Mouse (Mus musculus): ENCODE results near the gene Trat1. TPM values are rescaled to one million over a fixed set of nuclear protein-coding genes. Genes with fewer than 3 reads are reported as not detected.

The Trat1 gene
- polyA plus RNA-seq (2014; fragmentation: Illumina TruSeq; extraction: RNeasy Lipid Tissue Mini Kit (QIAGEN cat#74804); ENCODE audit: low read depth, low replicate concordance): 0.23 TPM

DNA sequence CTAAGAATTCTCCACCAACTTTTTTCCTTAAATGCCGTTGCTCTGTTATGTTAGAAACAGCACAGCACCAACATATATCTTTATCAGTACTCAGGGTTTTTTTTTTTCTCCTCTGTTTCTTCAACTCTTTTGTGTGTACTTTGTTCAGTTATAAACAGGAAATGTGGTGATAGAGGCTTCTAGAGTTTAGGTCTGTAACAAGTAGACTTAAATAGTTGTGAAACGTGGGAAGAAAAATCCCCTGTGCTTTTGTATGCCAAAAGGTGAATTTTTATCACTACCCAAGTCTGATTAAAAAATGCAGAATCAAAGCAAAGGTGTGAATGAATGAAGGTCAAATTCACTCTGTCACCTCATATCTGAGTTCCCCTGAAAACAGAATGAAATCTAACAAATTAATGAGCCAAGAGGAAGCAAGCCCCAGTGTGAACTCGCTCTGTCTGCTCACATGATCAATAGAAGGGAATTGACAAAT is at the start of gene Trat1:
Gene Trat1, minus strand, starts transcription at position 51 of the 475 bp plus-strand sequence.

DNA sequence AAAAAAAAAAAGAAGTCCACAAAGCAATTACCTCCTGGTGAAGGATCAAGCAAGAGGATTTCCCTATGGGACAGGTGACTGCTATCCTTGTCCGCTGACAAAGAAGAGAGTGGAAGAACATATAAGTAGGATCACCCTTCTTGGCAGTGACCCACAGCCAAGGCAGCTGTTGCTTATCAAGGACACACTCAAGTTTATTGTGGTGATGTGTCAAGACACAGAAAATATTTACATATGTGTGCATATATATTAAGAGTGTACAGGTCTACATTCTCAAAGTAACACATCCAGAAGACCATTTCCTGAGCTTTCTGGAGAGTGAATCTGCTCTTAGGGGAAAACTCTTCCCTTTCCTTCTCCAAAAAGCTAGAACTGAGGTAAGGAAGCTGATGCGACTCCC is 44.9 kb upstream of the Trat1 start, which contains the start of gene Retnlb:
Gene Retnlb, plus strand, starts transcription at position 162 of the 400 bp plus-strand sequence.

Other genes starting within 250 kb of the Trat1 start
- gene Retnlb, start 44.8 kb upstream of the Trat1 start, polyA plus RNA-seq (2014; fragmentation: Illumina TruSeq; extraction: RNeasy Lipid Tissue Mini Kit (QIAGEN cat#74804); ENCODE audit: low read depth, low replicate concordance): not detected
- gene Retnla, start 70.5 kb upstream of the Trat1 start, polyA plus RNA-seq (2014; fragmentation: Illumina TruSeq; extraction: RNeasy Lipid Tissue Mini Kit (QIAGEN cat#74804); ENCODE audit: low read depth, low replicate concordance): 24.1 TPM
- not detected for gene Retnlg, start 100.6 kb upstream of the Trat1 start, polyA plus RNA-seq (2014; fragmentation: Illumina TruSeq; extraction: RNeasy Lipid Tissue Mini Kit (QIAGEN cat#74804); ENCODE audit: low read depth, low replicate concordance)
- gene Dzip3, start 222.1 kb upstream of the Trat1 start, polyA plus RNA-seq (2014; fragmentation: Illumina TruSeq; extraction: RNeasy Lipid Tissue Mini Kit (QIAGEN cat#74804); ENCODE audit: low read depth, low replicate concordance): 78.7 TPM
- 16.5 TPM for gene Cip2a, start 222.2 kb upstream of the Trat1 start, polyA plus RNA-seq (2014; fragmentation: Illumina TruSeq; extraction: RNeasy Lipid Tissue Mini Kit (QIAGEN cat#74804); ENCODE audit: low read depth, low replicate concordance)